17 mouse cellular contexts compared by ENCODE assay signal in the genomic region with DNA sequence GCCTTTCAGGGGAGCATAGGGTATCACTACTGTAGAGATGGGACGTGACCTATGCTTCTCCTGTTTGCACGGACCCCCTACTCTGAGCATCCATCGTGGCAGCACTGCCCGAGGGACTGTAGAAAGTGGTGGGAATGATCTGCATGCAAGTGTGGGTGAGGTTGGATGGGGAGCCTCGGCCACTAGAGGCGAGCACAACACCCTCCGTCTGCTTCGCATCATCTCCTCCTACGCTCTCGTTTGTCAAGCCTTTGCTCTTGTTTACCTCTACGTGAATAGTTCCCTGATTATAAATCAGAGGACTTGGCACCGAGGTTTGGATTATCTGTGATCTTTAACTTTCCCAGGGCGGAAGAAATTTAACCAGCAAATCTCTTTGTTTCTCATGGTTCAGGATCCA.
DNase-seq lines count a peak whose midpoint lies in the region; ATAC-seq and TF ChIP-seq lines count a peak whose summit lies in the region.
"Had no signal": no experiment of that assay in that cellular context is flagged by ENCODE, and none has a peak within 500 bp of the region (broad histone marks: within the 10 kb centered on the region; RNA-seq: fewer than 3 reads in every experiment).

No protein-coding gene starts in this region.

- no peaks in the 10 kb centered on the region for H3K36me3 ChIP-seq in forebrain, embryonic 11.5 days (ENCODE audit: control insufficient read depth, insufficient read depth, low read length)
- no peaks in the 10 kb centered on the region for H3K36me3 ChIP-seq in forebrain, embryonic 14.5 days (ENCODE audit: control insufficient read depth, insufficient read depth, low read length)
- no peaks in the 10 kb centered on the region for H3K36me3 ChIP-seq in lung, embryonic 14.5 days (ENCODE audit: insufficient read depth)
- no peaks in the 10 kb centered on the region for H3K36me3 ChIP-seq in intestine, postnatal 0 days (ENCODE audit: control insufficient read depth, insufficient read depth)
- no peaks in the 10 kb centered on the region for H3K36me3 ChIP-seq in stomach, embryonic 14.5 days (ENCODE audit: control insufficient read depth, insufficient read depth, low read length)
- H3K36me3 ChIP-seq: heart, embryonic 12.5 days; midbrain, embryonic 13.5 days had no signal

- peak; percentile 32 for TF ChIP-seq CTCF in lung, embryonic 14.5 days (IDR thresholded peaks at IDR 0.05; ENCODE audit: low read depth)
- peak; percentile 50 for TF ChIP-seq CTCF in intestine, postnatal 0 days (IDR thresholded peaks at IDR 0.05; ENCODE audit: low read depth)

- no peak for ATAC-seq in forebrain, embryonic 11.5 days (replicated peaks; ENCODE audit: low FRiP score)
- ATAC-seq in forebrain, embryonic 14.5 days, result no peak
- 0 out of 2 replicates have a peak, but pooled peaks have one; percentile 30 for ATAC-seq in lung, embryonic 14.5 days (ENCODE audit: insufficient read depth)
- ATAC-seq in intestine, postnatal 0 days, result no peak
- no peak; the same call in 1 of the 2 replicates for ATAC-seq in stomach, embryonic 14.5 days (ENCODE audit: insufficient number of reproducible peaks, insufficient read depth, low FRiP score, low read depth)
- ATAC-seq: forebrain, postnatal 0 days; midbrain, embryonic 13.5 days had no signal

- H3K4me1 ChIP-seq in forebrain, embryonic 11.5 days (replicated peaks; ENCODE audit: control insufficient read depth, insufficient read depth, low read length), result peaks cover 28% of the 10 kb centered on the region
- peaks cover 24% of the 10 kb centered on the region for H3K4me1 ChIP-seq in forebrain, embryonic 14.5 days (ENCODE audit: control insufficient read depth, insufficient read depth, low read length)
- peaks cover 30% of the 10 kb centered on the region for H3K4me1 ChIP-seq in lung, embryonic 14.5 days (ENCODE audit: insufficient read depth)
- peaks cover 6% of the 10 kb centered on the region; the same call in 1 of the 2 replicates for H3K4me1 ChIP-seq in intestine, postnatal 0 days (replicated peaks; ENCODE audit: control insufficient read depth, insufficient read depth, low read length)
- peaks cover 45% of the 10 kb centered on the region for H3K4me1 ChIP-seq in stomach, embryonic 14.5 days (ENCODE audit: control insufficient read depth, insufficient read depth, low read length)

- WGBS in forebrain, embryonic 11.5 days, result 59% methylated on average over 13 of the region's 13 CpGs
- 48% methylated on average over 13 of the region's 13 CpGs for WGBS in forebrain, embryonic 14.5 days
- 27% methylated on average over 13 of the region's 13 CpGs for WGBS in lung, embryonic 14.5 days
- WGBS in intestine, postnatal 0 days, result 52% methylated on average over 13 of the region's 13 CpGs
- WGBS in stomach, embryonic 14.5 days, result 27% methylated on average over 13 of the region's 13 CpGs

- no peaks in the 10 kb centered on the region for H3K27me3 ChIP-seq in forebrain, embryonic 11.5 days (ENCODE audit: control insufficient read depth, insufficient read depth, low read length)
- no peaks in the 10 kb centered on the region for H3K27me3 ChIP-seq in forebrain, embryonic 14.5 days (replicated peaks; ENCODE audit: control insufficient read depth, insufficient read depth, low read length)
- no peaks in the 10 kb centered on the region for H3K27me3 ChIP-seq in lung, embryonic 14.5 days (ENCODE audit: insufficient read depth, low read length)
- H3K27me3 ChIP-seq in intestine, postnatal 0 days (replicated peaks; ENCODE audit: control insufficient read depth, insufficient read depth, low read length), result no peaks in the 10 kb centered on the region
- H3K27me3 ChIP-seq in stomach, embryonic 14.5 days (ENCODE audit: control insufficient read depth, insufficient read depth, low read length), result no peaks in the 10 kb centered on the region
- H3K27me3 ChIP-seq: heart, embryonic 12.5 days; midbrain, embryonic 13.5 days had no signal

- H3K4me3 ChIP-seq in forebrain, embryonic 11.5 days (ENCODE audit: low read depth, low read length), result no peak overlapping the region
- no peak overlapping the region for H3K4me3 ChIP-seq in forebrain, embryonic 14.5 days (ENCODE audit: low read depth, low read length)
- H3K4me3 ChIP-seq in lung, embryonic 14.5 days (ENCODE audit: low read depth, low read length), result no peak overlapping the region
- H3K4me3 ChIP-seq in intestine, postnatal 0 days (ENCODE audit: low read depth, low read length), result no peak overlapping the region
- H3K4me3 ChIP-seq in stomach, embryonic 14.5 days (ENCODE audit: low read depth, low read length), result no peak overlapping the region
- H3K4me3 ChIP-seq: heart, embryonic 12.5 days; midbrain, embryonic 13.5 days had no signal

- no peaks in the 10 kb centered on the region for H3K9me3 ChIP-seq in forebrain, embryonic 11.5 days (ENCODE audit: control insufficient read depth, low read length)
- H3K9me3 ChIP-seq in forebrain, embryonic 14.5 days (replicated peaks; ENCODE audit: control insufficient read depth, low read length), result no peaks in the 10 kb centered on the region
- peaks cover 3% of the 10 kb centered on the region; the same call in 1 of the 2 replicates for H3K9me3 ChIP-seq in lung, embryonic 14.5 days (ENCODE audit: low read depth, low read length)
- H3K9me3 ChIP-seq in intestine, postnatal 0 days (ENCODE audit: control insufficient read depth), result 0 out of 2 replicates have a peak, but pooled peaks cover 2% of the 10 kb centered on the region
- H3K9me3 ChIP-seq in stomach, embryonic 14.5 days (ENCODE audit: control insufficient read depth, low read depth, low read length), result peaks cover 3% of the 10 kb centered on the region; the same call in 1 of the 2 replicates

- H3K4me2 ChIP-seq in forebrain, embryonic 11.5 days (ENCODE audit: low read depth, low read length, severe bottlenecking), result no peak overlapping the region
- no peak overlapping the region for H3K4me2 ChIP-seq in forebrain, embryonic 14.5 days (ENCODE audit: low read length)
- no peak overlapping the region for H3K4me2 ChIP-seq in lung, embryonic 14.5 days
- H3K4me2 ChIP-seq in intestine, postnatal 0 days (replicated peaks; ENCODE audit: low read depth), result no peak overlapping the region
- no peak overlapping the region for H3K4me2 ChIP-seq in stomach, embryonic 14.5 days (replicated peaks; ENCODE audit: low read depth, low read length)
- H3K4me2 ChIP-seq: heart, embryonic 12.5 days; liver, embryonic 11.5 days; midbrain, embryonic 13.5 days had no signal

- DNase-seq in forebrain, embryonic 11.5 days (ENCODE audit: low spot score), result peak; percentile 51
- DNase-seq in forebrain, embryonic 14.5 days (ENCODE audit: low spot score), result no peak
- peak; percentile 72 for DNase-seq in lung, embryonic 14.5 days
- DNase-seq in lung, postnatal 10 days, result no peak
- no peak for DNase-seq in layer of hippocampus, adult 9-10 months (ENCODE audit: low spot score)
- no peak for DNase-seq in testis, postnatal 14 days (ENCODE audit: low spot score)
- DNase-seq: cerebellum, postnatal 25 days; forebrain, postnatal 0 days; gastrocnemius, postnatal 10 days; kidney, adult 2 months; spleen, adult 18-20 months had no signal

- H3K9ac ChIP-seq in forebrain, embryonic 11.5 days (ENCODE audit: low read length), result no peak overlapping the region
- H3K9ac ChIP-seq in forebrain, embryonic 14.5 days (ENCODE audit: low read length), result no peak overlapping the region
- no peak overlapping the region for H3K9ac ChIP-seq in lung, embryonic 14.5 days
- H3K9ac ChIP-seq in intestine, postnatal 0 days (ENCODE audit: low read depth, low read length), result no peak overlapping the region
- no peak overlapping the region for H3K9ac ChIP-seq in stomach, embryonic 14.5 days (replicated peaks; ENCODE audit: low read depth, low read length)
- H3K9ac ChIP-seq: forebrain, postnatal 0 days; heart, embryonic 12.5 days; midbrain, embryonic 13.5 days had no signal

- H3K27ac ChIP-seq in forebrain, embryonic 11.5 days (ENCODE audit: low read depth, low read length), result no peak overlapping the region
- no peak overlapping the region for H3K27ac ChIP-seq in forebrain, embryonic 14.5 days (ENCODE audit: low read depth, low read length)
- peak overlapping the region; percentile 34; the same call in 1 of the 2 replicates for H3K27ac ChIP-seq in lung, embryonic 14.5 days (ENCODE audit: low read depth)
- no peak overlapping the region for H3K27ac ChIP-seq in intestine, postnatal 0 days (ENCODE audit: low read depth, low read length)
- H3K27ac ChIP-seq in stomach, embryonic 14.5 days (ENCODE audit: low read length), result peak overlapping the region; percentile 83
- H3K27ac ChIP-seq: macrophage; midbrain, embryonic 13.5 days had no signal

Comparison
In these comparisons a context has a peak if more than half of its experiments do, and no peak if none do; other contexts are left out.
1. DNase-seq: peak in forebrain, embryonic 11.5 days (single experiment) and lung, embryonic 14.5 days (single experiment); none in forebrain, embryonic 14.5 days (single experiment), lung, postnatal 10 days (single experiment), layer of hippocampus, adult 9-10 months (single experiment) and testis, postnatal 14 days (single experiment).
2. H3K27ac ChIP-seq: peak in lung, embryonic 14.5 days (single experiment) and stomach, embryonic 14.5 days (single experiment); none in forebrain, embryonic 11.5 days (single experiment), forebrain, embryonic 14.5 days (single experiment) and intestine, postnatal 0 days (single experiment).